Mouse (Mus musculus): ENCODE data around the gene Dnajc1.

DNA sequence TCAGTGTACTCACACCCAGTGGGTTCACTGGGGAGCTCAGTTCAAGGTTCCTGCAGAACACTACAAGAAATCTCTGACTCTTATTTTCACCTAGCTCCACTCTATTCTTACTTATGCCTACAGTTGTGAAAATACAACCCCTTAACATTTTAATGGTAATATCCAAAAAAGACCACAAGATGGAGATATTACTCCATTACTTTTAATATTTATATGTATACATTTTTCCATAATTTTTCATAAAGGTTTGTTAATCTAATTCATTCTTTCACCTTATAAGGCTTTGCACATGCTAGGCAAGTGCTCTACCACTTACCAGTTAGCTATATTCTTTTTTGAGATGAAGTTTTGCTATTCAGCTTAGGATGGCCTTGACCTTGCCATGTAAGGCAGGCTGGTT lies 11.0 kb downstream of the Dnajc1 start:
- TF ChIP-seq CTCF (IDR thresholded peaks at IDR 0.05; ENCODE audit: insufficient read depth, low read length) (no peak), POLR2A (IDR thresholded peaks at IDR 0.05; ENCODE audit: borderline replicate concordance, extremely low read depth, low read depth, low read length) (no peak)

Measured in lung, adult 2 months (tissue).